Mouse (Mus musculus) neural tube, embryonic 14.5 days (tissue): ENCODE measurements around the gene Arr3. TPM values are rescaled to one million over a fixed set of nuclear protein-coding genes. Genes with fewer than 3 reads are reported as not detected.
A peak's percentile ranks its signal among the peaks of the same experiment; 100 is the strongest.

ENCODE experiments used
- ATAC-seq: fragments of 200-750 bp; cut with Nextera tagmentation; 2 replicates; pipeline ENCODE4 v1.8.0; 2017; ENCODE audit warnings: low read depth, mild to moderate bottlenecking, moderate TSS enrichment, moderate library complexity
- H3K27ac ChIP-seq: fragments of 300-500 bp; sonication (generic); 2 replicates; pipeline ENCODE4 v1.5.1; 2014; ENCODE audit warnings: low read depth, mild to moderate bottlenecking, control low read depth, low read length, moderate library complexity, mixed read lengths
- H3K27me3 ChIP-seq: fragments of 300-500 bp; sonication (generic); 2 replicates; pipeline ENCODE4 v1.6.1; 2014; ENCODE audit warnings: low read length; ENCODE audit not compliant: control insufficient read depth, insufficient read depth
- H3K36me3 ChIP-seq: fragments of 300-500 bp; sonication (generic); 2 replicates; pipeline ENCODE4 v1.6.1; 2014; ENCODE audit warnings: low read length, mixed read lengths; ENCODE audit not compliant: control insufficient read depth, insufficient read depth
- H3K4me1 ChIP-seq: fragments of 300-500 bp; sonication (generic); 2 replicates; pipeline ENCODE4 v1.6.1; 2014; ENCODE audit warnings: low read length; ENCODE audit not compliant: control insufficient read depth, insufficient read depth
- H3K4me2 ChIP-seq: fragments of 300-500 bp; sonication (generic); 2 replicates; pipeline ENCODE4 v1.6.1; 2014; ENCODE audit warnings: mild to moderate bottlenecking, low read depth, low read length, control low read depth
- H3K4me3 ChIP-seq: fragments of 300-500 bp; sonication (generic); 2 replicates; pipeline ENCODE4 v1.5.1; 2014; ENCODE audit warnings: low read depth, low read length, control low read depth, mixed read lengths
- H3K9ac ChIP-seq: fragments of 300-500 bp; sonication (generic); replicated peaks from 2 replicates; pipeline ENCODE4 v1.6.1; 2014; ENCODE audit warnings: low read depth, mild to moderate bottlenecking, control low read depth, low read length, mixed read lengths
- H3K9me3 ChIP-seq: fragments of 300-500 bp; sonication (generic); 2 replicates; pipeline ENCODE4 v1.6.1; 2016; ENCODE audit warnings: low read length; ENCODE audit not compliant: control insufficient read depth
- WGBS: fragments of 180-500 bp; shearing (Covaris S2); extraction: QIAGEN DNeasy Blood & Tissue Kit; methylation state at CpG from one replicate; pipeline ENCODE4 v1.1.7; 2014; 5-methylcytosine and 5-hydroxymethylcytosine counted together
- polyA plus RNA-seq: library from polyadenylated mRNA; unstranded; fragments of >200 nt; fragmentation: Nextera tagmentation; extraction: Ambion mirVana; gene quantifications from 2 replicates; pipeline ENCODE4 v1.2.1, GENCODE M21; 2014

The Arr3 gene
- polyA plus RNA-seq, 1 experiment from 2014 or later: not detected

- no peaks in the 10 kb centered on the region for H3K4me1 ChIP-seq
- H3K27ac ChIP-seq: no peak overlapping the region
- H3K36me3 ChIP-seq: no peaks in the 10 kb centered on the region
- H3K4me3 ChIP-seq: peak overlapping the region; percentile 46
- peak overlapping the region; percentile 44; the same call in 1 of the 2 replicates for H3K9ac ChIP-seq
- 51% methylated on average over 7 of the region's 7 CpGs for WGBS
- H3K9me3 ChIP-seq: no peaks in the 10 kb centered on the region
- H3K27me3 ChIP-seq: no peaks in the 10 kb centered on the region
- H3K4me2 ChIP-seq: peak overlapping the region; percentile 46
- ATAC-seq: no peak
Measured at GRCm38 (mm10) chrX:100625146-100625545, 19.8 kb downstream of the Arr3 start.

- H3K9ac ChIP-seq: peak within 1 kb of the TSS; percentile 44; the same call in 1 of the 2 replicates
- 15% methylated on average over 3 of the region's 3 CpGs for WGBS
- no peak within 1 kb of the TSS for H3K27ac ChIP-seq
- no peaks in the 10 kb centered on the region for H3K36me3 ChIP-seq
- H3K4me1 ChIP-seq: no peaks in the 10 kb centered on the region
- H3K27me3 ChIP-seq: no peaks in the 10 kb centered on the region
- ATAC-seq: no peak
- no peaks in the 10 kb centered on the region for H3K9me3 ChIP-seq
- H3K4me2 ChIP-seq: peak within 1 kb of the TSS; percentile 64
- H3K4me3 ChIP-seq: peak within 1 kb of the TSS; percentile 46
Measured at GRCm38 (mm10) chrX:100625546-100625801, 20.2 kb downstream of the Arr3 start, which contains the start of gene Kif4. TSS of gene Kif4 (plus strand) at chrX:100625737.

- Histone ChIP-seq H3K4me3 (peak within 1 kb of the TSS; percentile 46), H3K27ac (no peak within 1 kb of the TSS), H3K4me2 (peak within 1 kb of the TSS; percentile 64), H3K27me3 (no peaks in the 10 kb centered on the region), H3K9ac (peak within 1 kb of the TSS; percentile 44; the same call in 1 of the 2 replicates), H3K36me3 (no peaks in the 10 kb centered on the region), H3K9me3 (no peaks in the 10 kb centered on the region), H3K4me1 (no peaks in the 10 kb centered on the region)
- peak; percentile 100 for ATAC-seq
- WGBS: 13% methylated on average over 61 of the region's 62 CpGs
Measured at GRCm38 (mm10) chrX:100625802-100626793, 20.8 kb downstream of the Arr3 start, which contains the start of gene Pdzd11. TSS of gene Pdzd11 (minus strand) at chrX:100626568.

- H3K4me2 ChIP-seq: no peak overlapping the region
- H3K9me3 ChIP-seq: no peaks in the 10 kb centered on the region
- H3K27me3 ChIP-seq: no peaks in the 10 kb centered on the region
- H3K4me3 ChIP-seq: no peak overlapping the region
- no peak for ATAC-seq
- no peak overlapping the region for H3K9ac ChIP-seq
- H3K27ac ChIP-seq: no peak overlapping the region
- 96% methylated on average over 2 of the region's 2 CpGs for WGBS
- H3K36me3 ChIP-seq: no peaks in the 10 kb centered on the region
- no peaks in the 10 kb centered on the region for H3K4me1 ChIP-seq
Measured at GRCm38 (mm10) chrX:100629076-100629475, 23.8 kb downstream of the Arr3 start.

- ATAC-seq: no peak
- WGBS: 94% methylated on average over 8 of the region's 8 CpGs
- H3K36me3 ChIP-seq: no peaks in the 10 kb centered on the region
Measured at GRCm38 (mm10) chrX:100638477-100638876, 33.2 kb downstream of the Arr3 start.

GRCm38 (mm10) chrX:100652848-100653247, 47.6 kb downstream of the Arr3 start:
- no peak overlapping the region for H3K4me3 ChIP-seq
- H3K9me3 ChIP-seq: no peaks in the 10 kb centered on the region
- no peaks in the 10 kb centered on the region for H3K36me3 ChIP-seq
- no peak overlapping the region for H3K4me2 ChIP-seq
- ATAC-seq: no peak
- H3K9ac ChIP-seq: no peak overlapping the region
- H3K27me3 ChIP-seq: no peaks in the 10 kb centered on the region
- H3K4me1 ChIP-seq: no peaks in the 10 kb centered on the region
- H3K27ac ChIP-seq: no peak overlapping the region

More at GRCm38 (mm10) chrX:100638477-100638876, 33.2 kb downstream of the Arr3 start:
- H3K9ac ChIP-seq: no peak overlapping the region
- no peak overlapping the region for H3K27ac ChIP-seq
- H3K4me1 ChIP-seq: no peaks in the 10 kb centered on the region
- no peaks in the 10 kb centered on the region for H3K9me3 ChIP-seq
- H3K4me3 ChIP-seq: no peak overlapping the region
- no peaks in the 10 kb centered on the region for H3K27me3 ChIP-seq
- no peak overlapping the region for H3K4me2 ChIP-seq

- Histone ChIP-seq H3K4me2 (no peak overlapping the region), H3K4me3 (no peak overlapping the region), H3K36me3 (no peaks in the 10 kb centered on the region), H3K9me3 (no peaks in the 10 kb centered on the region), H3K27ac (no peak overlapping the region), H3K4me1 (no peaks in the 10 kb centered on the region), H3K27me3 (no peaks in the 10 kb centered on the region), H3K9ac (no peak overlapping the region)
- ATAC-seq: no peak
- 84% methylated on average over 2 of the region's 2 CpGs for WGBS
Measured at GRCm38 (mm10) chrX:100664825-100665224, 59.5 kb downstream of the Arr3 start.

Other genes starting within 250 kb of the Arr3 start
- gene Otud6a, start 176.5 kb upstream of the Arr3 start, polyA plus RNA-seq: not detected in 2 replicates
- gene Awat2, start 162.8 kb upstream of the Arr3 start, polyA plus RNA-seq: not detected in 2 replicates
- 28.2 and 32.4 TPM in 2 replicates for gene Igbp1, start 111.2 kb upstream of the Arr3 start, polyA plus RNA-seq
- not detected in 2 replicates for gene Dgat2l6, start 80.7 kb upstream of the Arr3 start, polyA plus RNA-seq
- gene Awat1, start 33.2 kb upstream of the Arr3 start, polyA plus RNA-seq: not detected in 2 replicates
- gene P2ry4, start 10.6 kb upstream of the Arr3 start, polyA plus RNA-seq: not detected in 2 replicates
- 2.1 and 3.4 TPM in 2 replicates for gene Kif4, start 20.2 kb downstream of the Arr3 start, polyA plus RNA-seq
- gene Pdzd11, start 21.1 kb downstream of the Arr3 start, polyA plus RNA-seq: 98.9 and 101 TPM in 2 replicates
- 40.8 and 43.5 TPM in 2 replicates for gene Gdpd2, start 124.4 kb downstream of the Arr3 start, polyA plus RNA-seq
- 11.9 and 12.9 TPM in 2 replicates for gene Dlg3, start 162.2 kb downstream of the Arr3 start, polyA plus RNA-seq